Mouse (Mus musculus) lung, postnatal 0 days (tissue): ENCODE data around the gene Sft2d1. TPM values are rescaled to one million over a fixed set of nuclear protein-coding genes. Genes with fewer than 3 reads are reported as not detected.
A peak's percentile ranks its signal among the peaks of the same experiment; 100 is the strongest.
"Not testable (repeated sequence)": the region's sequence is repeated elsewhere in the genome, so short reads cannot be mapped to it uniquely, and the experiment has no call there.

ENCODE experiments used
- ATAC-seq: fragments of 200-750 bp; cut with Nextera tagmentation; 2 replicates; pipeline ENCODE4 v1.8.0; 2017; ENCODE audit warnings: moderate library complexity
- DNase-seq: peaks from one replicate; pipeline ENCODE4 v3.0.0-alpha.2; 2016; ENCODE audit warnings: low spot score
- H3K27ac ChIP-seq: fragments of 300-500 bp; sonication (generic); 2 replicates; pipeline ENCODE4 v1.5.1; 2014; ENCODE audit warnings: antibody characterized with exemption, mild to moderate bottlenecking, low read length, mixed read lengths
- H3K27me3 ChIP-seq: fragments of 300-500 bp; sonication (generic); replicated peaks from 2 replicates; pipeline ENCODE4 v1.6.1; 2014; ENCODE audit warnings: low read length, mixed read lengths; ENCODE audit not compliant: insufficient read depth
- H3K36me3 ChIP-seq: fragments of 300-500 bp; sonication (generic); 2 replicates; pipeline ENCODE4 v1.6.1; 2014; ENCODE audit warnings: low read length, mixed read lengths; ENCODE audit not compliant: insufficient read depth
- H3K4me1 ChIP-seq: fragments of 300-500 bp; sonication (generic); 2 replicates; pipeline ENCODE4 v1.6.1; 2014; ENCODE audit warnings: antibody characterized with exemption, low read depth, low read length, mixed read lengths; ENCODE audit not compliant: insufficient read depth
- H3K4me2 ChIP-seq: fragments of 300-500 bp; sonication (generic); replicated peaks from 2 replicates; pipeline ENCODE4 v1.6.1; 2014; ENCODE audit warnings: low read depth, mild to moderate bottlenecking, low read length, moderate library complexity, mixed read lengths
- H3K4me3 ChIP-seq: fragments of 300-500 bp; sonication (generic); 2 replicates; pipeline ENCODE4 v1.5.1; 2014; ENCODE audit warnings: low read depth, low read length
- H3K9ac ChIP-seq: fragments of 300-500 bp; sonication (generic); replicated peaks from 2 replicates; pipeline ENCODE4 v1.6.1; 2014; ENCODE audit warnings: low read depth, mild to moderate bottlenecking
- H3K9me3 ChIP-seq: fragments of 300-500 bp; sonication (generic); 2 replicates; pipeline ENCODE4 v1.6.1; 2016; ENCODE audit warnings: low read length, mixed read lengths
- CTCF ChIP-seq: IDR thresholded peaks from 2 replicates; pipeline ENCODE4 v1.5.1; 2016; ENCODE audit warnings: antibody characterized with exemption, mild to moderate bottlenecking
- EP300 ChIP-seq: IDR thresholded peaks from 2 replicates; pipeline ENCODE4 v1.6.1; 2016; ENCODE audit warnings: antibody characterized with exemption, mild to moderate bottlenecking, control low read depth
- WGBS: fragments of 180-500 bp; shearing (Covaris S2); extraction: QIAGEN DNeasy Blood & Tissue Kit; methylation state at CpG from one replicate; pipeline ENCODE4 v1.1.7; 2014; 5-methylcytosine and 5-hydroxymethylcytosine counted together
- polyA plus RNA-seq: library from polyadenylated mRNA; unstranded; fragments of >200 nt; fragmentation: Nextera tagmentation; extraction: Ambion mirVana; gene quantifications from 2 replicates; pipeline ENCODE4 v1.2.1, GENCODE M21; 2015

The Sft2d1 gene
- polyA plus RNA-seq, 1 experiment from 2014 or later: 115 TPM

- no peak for ATAC-seq
- no peak for DNase-seq
- no peaks in the 10 kb centered on the region for H3K27me3 ChIP-seq
- WGBS: 87% methylated on average over 3 of the region's 3 CpGs
- no peak overlapping the region for H3K27ac ChIP-seq
- H3K4me1 ChIP-seq: peaks cover 3% of the 10 kb centered on the region; the same call in 1 of the 2 replicates
- H3K4me2 ChIP-seq: no peak overlapping the region
- no peak for TF ChIP-seq CTCF
- no peak for TF ChIP-seq EP300
- no peaks in the 10 kb centered on the region for H3K9me3 ChIP-seq
- H3K36me3 ChIP-seq: no peaks in the 10 kb centered on the region
- no peak overlapping the region for H3K9ac ChIP-seq
- H3K4me3 ChIP-seq: no peak overlapping the region
Measured at GRCm38 (mm10) chr17:8313976-8314375, 3.1 kb downstream of the Sft2d1 start.

DNA sequence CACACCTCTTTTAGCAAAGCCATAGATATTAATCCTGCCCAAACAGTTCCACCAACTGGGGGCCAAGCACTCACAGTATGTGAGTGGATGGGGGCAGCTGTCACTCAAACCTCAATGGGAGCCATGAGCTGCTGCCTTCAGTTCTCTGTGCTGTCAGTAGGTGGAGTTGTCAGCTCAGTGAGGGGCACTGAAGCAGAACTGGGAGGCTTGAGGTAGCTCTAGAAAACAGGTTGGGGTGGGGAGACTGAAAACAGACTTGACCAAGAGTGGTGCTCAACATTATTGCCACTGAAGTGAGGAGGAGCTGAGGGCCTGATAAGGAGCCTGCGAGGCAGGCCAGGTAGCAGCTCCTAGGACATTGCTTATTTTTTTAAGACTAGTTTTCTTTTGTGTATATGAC lies 5.3 kb downstream of the Sft2d1 start:
- Histone ChIP-seq H3K4me1 (peaks cover 3% of the 10 kb centered on the region; the same call in 1 of the 2 replicates), H3K27me3 (no peaks in the 10 kb centered on the region), H3K27ac (no peak overlapping the region), H3K4me2 (no peak overlapping the region), H3K4me3 (no peak overlapping the region), H3K36me3 (no peaks in the 10 kb centered on the region), H3K9me3 (no peaks in the 10 kb centered on the region), H3K9ac (no peak overlapping the region)
- WGBS: 62% methylated on average over 1 of the region's 1 CpGs
- DNase-seq (peak; percentile 76), ATAC-seq (peak; percentile 87)
- peak; percentile 85 for TF ChIP-seq CTCF
- TF ChIP-seq EP300: no peak

DNA sequence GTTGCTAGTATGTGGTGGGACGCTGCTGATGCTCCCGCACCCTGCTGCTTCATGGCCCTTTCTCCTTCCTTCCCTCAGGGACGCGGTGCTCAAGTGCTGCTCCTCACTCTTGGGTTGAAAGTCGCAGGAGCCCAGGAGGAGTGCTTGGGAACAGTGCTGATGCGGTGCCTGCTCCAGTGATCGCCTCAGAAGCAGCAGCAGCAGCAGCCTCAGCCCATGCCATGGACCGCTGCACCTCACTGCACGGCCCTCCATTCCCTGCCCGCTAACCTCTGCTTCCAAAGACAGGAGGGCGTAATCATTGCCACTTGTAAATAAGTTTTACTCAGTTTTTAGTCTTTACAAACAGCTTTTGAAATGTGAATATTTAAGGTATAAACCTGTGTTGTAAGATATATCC lies 16.0 kb downstream of the Sft2d1 start:
- ATAC-seq, H3K27me3 ChIP-seq, H3K27ac ChIP-seq, H3K4me1 ChIP-seq, H3K9ac ChIP-seq, H3K4me2 ChIP-seq, H3K4me3 ChIP-seq, DNase-seq, H3K9me3 ChIP-seq, H3K36me3 ChIP-seq: not testable (repeated sequence)
- WGBS: 90% methylated on average over 10 of the region's 11 CpGs

- Histone ChIP-seq H3K27ac (no peak overlapping the region), H3K4me3 (no peak overlapping the region), H3K9me3 (no peaks in the 10 kb centered on the region), H3K4me1 (no peaks in the 10 kb centered on the region), H3K27me3 (no peaks in the 10 kb centered on the region), H3K4me2 (no peak overlapping the region), H3K9ac (no peak overlapping the region), H3K36me3 (no peaks in the 10 kb centered on the region)
- ATAC-seq (no peak), DNase-seq (no peak)
- 60% methylated on average over 7 of the region's 7 CpGs for WGBS
- peak; percentile 55 for TF ChIP-seq CTCF
- TF ChIP-seq EP300: no peak
Measured at GRCm38 (mm10) chr17:8328511-8329174, 17.7 kb downstream of the Sft2d1 start.

GRCm38 (mm10) chr17:8330602-8331001 lies 19.7 kb downstream of the Sft2d1 start:
- DNase-seq (peak; percentile 40), ATAC-seq (peak; percentile 79; the same call in 1 of the 2 replicates)
- Histone ChIP-seq H3K9me3 (no peaks in the 10 kb centered on the region), H3K9ac (no peak overlapping the region), H3K4me3 (no peak overlapping the region), H3K27ac (no peak overlapping the region), H3K4me1 (no peaks in the 10 kb centered on the region), H3K4me2 (no peak overlapping the region), H3K27me3 (no peaks in the 10 kb centered on the region), H3K36me3 (no peaks in the 10 kb centered on the region)
- 56% methylated on average over 5 of the region's 5 CpGs for WGBS
- no peak for TF ChIP-seq CTCF
- TF ChIP-seq EP300: no peak

GRCm38 (mm10) chr17:8337159-8337558 lies 26.3 kb downstream of the Sft2d1 start, which contains the start of gene Prr18:
Gene Prr18, plus strand, starts transcription at chr17:8337459.
- not testable (repeated sequence) for H3K36me3 ChIP-seq, H3K4me3 ChIP-seq, H3K9me3 ChIP-seq, H3K4me2 ChIP-seq, H3K9ac ChIP-seq, H3K27ac ChIP-seq, DNase-seq, ATAC-seq
- no CpG with 5 or more reads among the region's 5 CpGs for WGBS
- Histone ChIP-seq H3K4me1 (peaks cover 14% of the 10 kb centered on the region; the same call in 1 of the 2 replicates), H3K27me3 (peaks cover 15% of the 10 kb centered on the region)
